Mouse (Mus musculus) natural killer cell, adult 2 months (primary cell): ENCODE measurements around the gene Strc.

Experiments
- DNase-seq, 2 experiments: peaks; one replicate each; pipeline ENCODE4 v3.0.0; 2022; ENCODE audit warnings: low spot score in 2 of 2

Strc gene

GRCm38 (mm10) chr2:121354820-121355592 is 32.0 kb downstream of the Strc start, which contains the start of gene Ppip5k1:
TSS of gene Ppip5k1 (minus strand) at chr2:121355396.
- peak; percentile 91 to 94 for DNase-seq

DNA sequence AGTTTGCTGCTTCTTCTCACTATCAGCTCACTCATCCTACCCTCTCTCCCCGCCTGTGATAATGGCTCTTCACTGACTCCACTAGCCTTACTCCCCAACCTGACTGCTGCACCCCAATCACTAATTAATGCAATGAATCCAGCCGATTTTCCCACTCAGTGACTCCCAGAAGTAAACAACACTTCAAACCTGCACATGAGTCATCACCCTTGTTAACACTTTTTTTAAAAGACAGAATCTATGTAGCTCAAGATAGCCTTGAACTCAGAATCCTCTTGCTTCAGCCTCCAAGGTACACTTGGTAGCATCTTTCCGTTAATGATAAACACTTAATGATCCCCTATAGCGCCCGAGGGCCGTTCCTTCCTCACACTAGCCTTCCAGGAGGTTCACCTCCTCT is 32.6 kb downstream of the Strc start:
- DNase-seq: no peak

GRCm38 (mm10) chr2:121353156-121353555 is 33.8 kb downstream of the Strc start:
- no peak for DNase-seq

- DNase-seq: no peak
Measured at GRCm38 (mm10) chr2:121339057-121339456, 47.9 kb downstream of the Strc start.

- no peak for DNase-seq
Measured at GRCm38 (mm10) chr2:121329492-121329891, 57.5 kb downstream of the Strc start.

- no peak for DNase-seq
Measured at GRCm38 (mm10) chr2:121323693-121324470, 63.1 kb downstream of the Strc start.

DNA sequence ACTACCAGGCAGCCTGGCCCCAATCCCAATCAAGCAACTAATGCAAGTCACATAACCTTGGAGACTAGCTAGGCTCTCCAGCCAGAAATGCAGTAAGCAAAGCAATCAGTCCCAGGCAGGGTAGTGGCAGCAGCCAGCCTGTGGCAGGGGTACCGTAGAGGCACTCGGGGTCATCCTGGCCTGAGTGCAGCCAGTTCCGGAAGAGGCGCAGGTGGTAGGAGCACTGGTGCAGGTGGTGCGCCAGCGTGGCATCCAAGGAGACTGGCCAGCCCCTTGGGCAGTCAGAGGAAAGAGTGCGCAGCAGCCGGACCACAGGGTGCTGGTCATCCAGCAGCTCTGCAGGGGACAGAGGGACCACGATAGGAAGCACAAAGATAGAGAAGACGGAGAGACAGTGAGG is 63.9 kb downstream of the Strc start:
- no peak for DNase-seq

- no peak for DNase-seq
Measured at GRCm38 (mm10) chr2:121316278-121316677, 70.7 kb downstream of the Strc start.
